Mouse (Mus musculus): ENCODE data around the gene Epc2.

- no peak for TF ChIP-seq CTCF (IDR thresholded peaks at IDR 0.05; ENCODE audit: extremely low read depth, insufficient read length, insufficient replicate concordance, low read depth, low read length)
- no peak for TF ChIP-seq POLR2A (IDR thresholded peaks at IDR 0.05; ENCODE audit: low read depth, low read length)
Observed at GRCm38 (mm10) chr2:49580585-49580984, 129.3 kb downstream of the Epc2 start.

All from small intestine, adult 2 months (tissue).